Mouse (Mus musculus) bone marrow, adult 2 months (tissue): Measurements from ENCODE around the gene Egln1. TPM values are rescaled to one million over a fixed set of nuclear protein-coding genes. Genes with fewer than 3 reads are reported as not detected.

Source experiments
- H3K27ac ChIP-seq: fragments of 200-500 bp; 2 replicates; pipeline ENCODE4 v1.5.1; 2012; ENCODE audit warnings: low read depth, mild to moderate bottlenecking, control low read depth, inconsistent platforms, low read length; ENCODE audit not compliant: control insufficient read depth, poor library complexity, insufficient read depth
- H3K4me1 ChIP-seq: fragments of 200-500 bp; 2 replicates; pipeline ENCODE4 v1.6.1; 2011; ENCODE audit warnings: low read length; ENCODE audit not compliant: control insufficient read depth, insufficient read depth
- H3K4me3 ChIP-seq: fragments of 200-500 bp; replicated peaks from 2 replicates; pipeline ENCODE3; 2011; ENCODE audit warnings: mild to moderate bottlenecking, low read depth, low read length, control low read depth; ENCODE audit not compliant: control insufficient read depth
- CTCF ChIP-seq: fragments of 200-500 bp; IDR thresholded peaks from 2 replicates; pipeline ENCODE4 v1.5.1; 2011; ENCODE audit warnings: low read length, control low read depth; ENCODE audit not compliant: control insufficient read depth, insufficient read depth
- POLR2A ChIP-seq: fragments of 200-500 bp; IDR thresholded peaks from 2 replicates; pipeline ENCODE4 v1.6.1; 2011; ENCODE audit warnings: low read depth, mild to moderate bottlenecking, control low read depth, low read length, borderline replicate concordance; ENCODE audit not compliant: control insufficient read depth
- WGBS: fragments of 180-500 bp; shearing (Covaris S2); methylation state at CpG from one replicate; pipeline ENCODE4 v1.1.7; 2018; 5-methylcytosine and 5-hydroxymethylcytosine counted together
- polyA plus RNA-seq: library from polyadenylated mRNA; stranded (reverse); fragments of >200 nt; gene quantifications from 2 replicates; pipeline ENCODE4 v1.2.4, GENCODE M21; 2011; ENCODE audit warnings: low replicate concordance; ENCODE audit not compliant: missing spikeins, insufficient read depth, insufficient read length

Gene Egln1
- 4.3 and 7.1 TPM in 2 replicates for polyA plus RNA-seq

DNA sequence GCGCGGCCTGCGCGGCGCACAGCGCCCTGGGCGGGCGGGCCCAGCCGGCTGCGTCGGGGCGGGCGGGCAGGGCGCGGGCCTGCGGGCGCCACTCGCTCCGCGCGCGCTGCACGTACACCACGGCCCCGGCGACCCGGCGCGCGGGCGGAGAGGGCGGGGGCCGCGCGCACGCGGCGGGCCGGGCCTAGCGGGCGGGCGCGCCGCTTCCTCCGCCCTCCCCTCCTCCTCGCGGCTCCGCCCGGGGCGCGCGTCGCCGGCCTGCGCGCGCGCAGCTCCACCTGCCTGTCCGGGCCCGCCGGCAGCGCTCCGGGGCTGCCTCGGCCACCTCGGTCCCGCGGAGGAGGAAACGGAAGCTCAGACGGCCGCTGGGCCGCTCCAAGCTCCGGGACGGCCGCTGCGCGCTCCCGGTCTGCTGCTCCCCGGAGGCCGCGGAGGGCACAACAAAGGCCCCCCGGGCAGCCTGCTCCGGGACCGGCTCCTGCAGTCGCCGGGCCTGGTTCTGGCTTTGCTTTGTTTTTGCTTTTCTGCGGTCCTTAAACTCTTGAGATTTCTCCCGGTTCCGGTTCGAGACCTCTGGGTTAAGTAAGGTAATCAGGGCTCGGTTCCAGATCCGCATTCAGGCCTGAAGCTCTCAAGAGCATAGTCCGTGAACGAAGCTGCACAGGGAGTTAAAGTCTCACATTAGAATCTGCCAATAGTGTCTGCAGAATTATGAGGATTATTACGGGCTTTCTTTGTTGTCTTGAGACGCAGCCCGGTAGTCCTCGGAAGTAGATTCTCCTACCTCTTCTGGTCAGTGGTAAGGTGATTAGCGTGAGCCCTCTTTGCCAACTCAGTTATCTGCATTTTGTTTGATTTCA is at the start of gene Egln1:
Gene Egln1, minus strand, starts transcription at position 116 of the 860 bp plus-strand sequence.
- H3K27ac ChIP-seq, result peak within 1 kb of the TSS; percentile 91
- 5% methylated on average over 97 of the region's 98 CpGs for WGBS
- peak within 1 kb of the TSS; percentile 83 for H3K4me3 ChIP-seq
- H3K4me1 ChIP-seq, result peaks cover 2% of the 10 kb centered on the region
- TF ChIP-seq POLR2A, result peak; percentile 72; the same call in 1 of the 2 replicates
- TF ChIP-seq CTCF, result no peak

DNA sequence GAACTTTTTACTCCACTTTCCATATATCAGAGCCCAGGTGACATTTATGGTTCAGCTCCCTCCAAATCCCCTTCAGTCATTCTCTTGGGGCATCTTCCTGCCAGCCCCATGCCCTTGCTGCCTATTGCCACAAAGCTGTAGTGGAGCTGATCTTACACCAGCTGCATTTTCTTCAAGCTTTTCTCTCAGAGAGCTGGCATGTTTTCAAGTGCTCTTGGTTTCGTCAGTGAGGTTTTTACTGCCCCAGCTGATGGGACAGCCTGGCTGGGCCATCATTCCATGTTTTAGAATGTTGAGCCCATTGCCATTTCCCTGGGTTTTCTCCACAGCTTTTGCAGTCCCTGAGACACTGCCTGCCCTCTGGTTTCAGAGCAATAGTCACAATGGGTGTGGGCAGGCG is 46.7 kb upstream of the Egln1 start:
- Histone ChIP-seq H3K27ac (no peak overlapping the region), H3K4me3 (no peak overlapping the region), H3K4me1 (no peaks in the 10 kb centered on the region)
- no peak for TF ChIP-seq CTCF
- TF ChIP-seq POLR2A, result no peak
- 61% methylated on average over 2 of the region's 2 CpGs for WGBS

DNA sequence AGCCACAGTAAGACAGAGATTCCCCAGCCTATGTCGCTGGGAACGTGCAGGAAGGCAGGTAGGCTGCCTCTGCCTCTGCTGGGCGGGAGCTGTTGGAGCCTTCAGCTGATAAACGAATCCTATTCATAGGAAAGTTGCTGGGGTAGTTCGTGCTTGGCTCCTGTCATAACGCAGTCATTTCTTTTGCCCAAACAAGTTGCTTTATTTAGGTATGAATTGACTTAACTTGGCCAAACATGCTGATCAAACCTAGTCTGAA is 42.5 kb upstream of the Egln1 start:
- TF ChIP-seq CTCF (no peak), POLR2A (no peak)
- Histone ChIP-seq H3K27ac (no peak overlapping the region), H3K4me1 (no peaks in the 10 kb centered on the region), H3K4me3 (no peak overlapping the region)
- 56% methylated on average over 6 of the region's 6 CpGs for WGBS

DNA sequence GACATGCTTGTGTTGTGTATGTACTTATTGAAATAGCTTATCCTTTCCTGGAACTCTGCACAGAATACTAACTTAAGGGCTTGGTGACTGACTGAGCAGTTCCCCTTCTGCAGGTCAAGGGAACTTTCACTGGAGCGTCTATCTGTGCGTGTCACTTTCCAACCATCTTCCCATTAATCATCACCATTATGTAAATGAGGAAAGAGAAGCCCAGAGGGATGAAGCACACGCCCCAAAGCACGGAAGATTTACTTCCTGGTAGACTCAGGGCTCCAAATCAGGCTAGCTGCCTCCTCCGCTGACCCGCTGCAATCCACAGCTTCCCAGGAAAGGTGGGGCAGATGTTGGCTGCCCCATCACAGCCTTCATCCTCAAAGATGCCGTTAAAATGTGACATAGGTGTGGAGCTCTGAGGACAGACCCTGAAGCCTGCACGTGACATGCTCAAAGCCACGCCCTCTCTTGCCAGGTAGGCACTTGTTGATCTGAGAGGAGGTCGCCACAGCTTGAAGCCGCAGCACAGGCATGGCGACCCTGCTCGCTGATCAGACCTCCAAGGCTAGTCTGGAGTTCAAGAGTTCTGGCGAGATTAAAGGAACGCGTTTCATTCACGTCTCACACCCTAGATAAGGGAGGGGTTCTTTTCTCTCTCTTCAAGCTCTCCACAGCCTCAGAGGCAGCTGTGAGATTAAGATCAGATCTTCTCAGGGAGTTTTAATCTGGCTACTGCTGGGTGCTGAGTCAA is 42.0 kb upstream of the Egln1 start:
- no peak for TF ChIP-seq CTCF
- no peaks in the 10 kb centered on the region for H3K4me1 ChIP-seq
- no peak overlapping the region for H3K4me3 ChIP-seq
- no peak overlapping the region for H3K27ac ChIP-seq
- 22% methylated on average over 17 of the region's 17 CpGs for WGBS

DNA sequence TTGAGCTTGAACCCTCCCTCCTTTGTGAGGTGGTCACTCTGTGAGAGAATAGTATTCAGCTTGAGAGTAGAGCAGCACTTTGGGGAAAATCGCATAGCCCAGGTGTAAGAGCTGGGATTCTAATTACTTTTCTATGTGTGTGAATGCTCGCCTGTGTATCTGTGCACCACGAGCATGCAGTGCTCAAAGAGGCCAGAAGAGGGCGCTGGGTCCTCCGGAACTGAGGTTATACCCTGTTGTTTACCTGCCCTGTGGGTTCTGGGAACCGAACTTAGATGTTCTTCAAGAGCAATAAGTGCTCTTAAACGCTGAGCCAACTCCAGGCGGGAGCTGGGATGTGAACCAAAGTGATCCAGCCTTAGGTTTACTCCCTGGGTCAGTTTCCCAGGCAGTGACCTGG is 31.7 kb upstream of the Egln1 start:
- H3K27ac ChIP-seq, result no peak overlapping the region
- H3K4me3 ChIP-seq, result no peak overlapping the region
- WGBS, result 82% methylated on average over 8 of the region's 8 CpGs
- no peak for TF ChIP-seq CTCF
- TF ChIP-seq POLR2A, result no peak
- no peaks in the 10 kb centered on the region for H3K4me1 ChIP-seq

DNA sequence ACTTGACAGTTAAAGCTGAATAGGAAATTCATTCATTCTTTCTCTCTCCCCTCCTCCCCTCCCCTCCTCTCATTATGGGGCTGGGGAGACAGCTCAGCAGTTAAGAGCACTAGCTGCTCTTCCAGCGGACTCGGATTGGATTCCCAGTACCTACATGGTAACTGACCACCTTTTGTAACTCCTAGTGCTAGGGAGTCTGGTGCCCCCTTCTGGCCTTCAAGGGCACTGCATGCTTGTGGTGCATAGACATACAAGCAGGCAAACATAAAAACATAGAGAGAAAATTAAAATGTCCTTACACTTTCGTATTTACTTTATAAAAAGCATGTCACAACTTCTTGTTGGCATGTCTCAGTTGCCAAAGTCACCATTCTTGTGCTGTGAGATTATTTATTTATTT is 30.9 kb upstream of the Egln1 start:
- no peak for TF ChIP-seq POLR2A
- TF ChIP-seq CTCF, result peak; percentile 59
- no peak overlapping the region for H3K27ac ChIP-seq
- no peak overlapping the region for H3K4me3 ChIP-seq
- 87% methylated on average over 3 of the region's 3 CpGs for WGBS
- no peaks in the 10 kb centered on the region for H3K4me1 ChIP-seq

DNA sequence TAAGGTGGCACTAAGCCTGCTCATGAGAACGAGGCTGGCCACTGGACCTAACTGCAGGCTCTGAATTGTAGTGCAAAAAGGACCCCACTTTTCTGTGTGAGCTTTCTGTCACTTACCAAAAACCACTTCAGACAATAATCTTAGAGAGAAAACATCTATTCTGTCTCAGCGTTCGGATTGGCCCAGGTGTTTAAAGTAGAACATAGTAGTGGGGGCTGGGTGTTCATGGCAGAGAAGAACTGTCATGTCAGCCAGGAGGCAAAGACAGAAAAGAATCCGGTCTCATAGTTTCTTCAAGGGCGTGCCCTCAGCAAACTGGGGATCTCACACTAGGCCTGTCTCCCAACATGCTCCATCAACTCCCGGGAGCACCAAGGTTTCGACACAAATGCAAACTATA is 28.9 kb upstream of the Egln1 start:
- Histone ChIP-seq H3K27ac (no peak overlapping the region), H3K4me3 (no peak overlapping the region), H3K4me1 (no peaks in the 10 kb centered on the region)
- 79% methylated on average over 7 of the region's 7 CpGs for WGBS
- no peak for TF ChIP-seq POLR2A
- no peak for TF ChIP-seq CTCF

DNA sequence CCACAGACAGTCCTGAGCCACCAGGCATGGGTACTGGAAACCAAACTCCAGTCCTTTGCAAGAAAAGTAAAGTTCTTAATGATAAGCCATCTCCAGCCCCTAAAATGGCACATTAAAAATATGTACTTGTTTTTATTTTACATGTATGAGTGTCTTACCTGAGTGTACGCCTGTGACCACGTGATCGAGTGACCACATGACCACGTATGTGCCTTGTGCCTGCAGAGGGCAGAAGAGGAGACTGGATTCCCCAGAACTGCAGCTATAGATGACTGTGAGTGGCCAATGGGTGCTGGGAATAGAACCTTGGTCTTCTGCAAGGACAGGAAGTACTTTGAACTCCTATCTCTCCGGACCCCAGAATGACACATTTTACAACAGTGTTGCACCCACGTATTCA is 27.1 kb upstream of the Egln1 start:
- no peak overlapping the region for H3K27ac ChIP-seq
- 75% methylated on average over 6 of the region's 6 CpGs for WGBS
- no peaks in the 10 kb centered on the region for H3K4me1 ChIP-seq
- no peak overlapping the region for H3K4me3 ChIP-seq
- no peak for TF ChIP-seq POLR2A
- no peak for TF ChIP-seq CTCF
